Mouse (Mus musculus) C2C12 (cell line): ENCODE results near the gene Tfb1m.

Experiments used
- CTCF ChIP-seq: IDR thresholded peaks from one replicate; pipeline ENCODE4 v1.5.1; 2011; ENCODE audit not compliant: control insufficient read depth, insufficient read depth, insufficient read length
- MAX ChIP-seq: IDR thresholded peaks from one replicate; pipeline ENCODE4 v1.6.1; 2011; ENCODE audit warnings: mild to moderate bottlenecking, control low read depth

- TF ChIP-seq CTCF (no peak), MAX (no peak)
Observed at GRCm38 (mm10) chr17:3481576-3482575, 75.7 kb downstream of the Tfb1m start.
